Mouse (Mus musculus): ENCODE data around the gene Frmd8. TPM values are rescaled to one million over a fixed set of nuclear protein-coding genes. Genes with fewer than 3 reads are reported as not detected.

Frmd8 gene
- polyA plus RNA-seq, 1 experiment from 2014 or later, result 14.0 TPM

DNA sequence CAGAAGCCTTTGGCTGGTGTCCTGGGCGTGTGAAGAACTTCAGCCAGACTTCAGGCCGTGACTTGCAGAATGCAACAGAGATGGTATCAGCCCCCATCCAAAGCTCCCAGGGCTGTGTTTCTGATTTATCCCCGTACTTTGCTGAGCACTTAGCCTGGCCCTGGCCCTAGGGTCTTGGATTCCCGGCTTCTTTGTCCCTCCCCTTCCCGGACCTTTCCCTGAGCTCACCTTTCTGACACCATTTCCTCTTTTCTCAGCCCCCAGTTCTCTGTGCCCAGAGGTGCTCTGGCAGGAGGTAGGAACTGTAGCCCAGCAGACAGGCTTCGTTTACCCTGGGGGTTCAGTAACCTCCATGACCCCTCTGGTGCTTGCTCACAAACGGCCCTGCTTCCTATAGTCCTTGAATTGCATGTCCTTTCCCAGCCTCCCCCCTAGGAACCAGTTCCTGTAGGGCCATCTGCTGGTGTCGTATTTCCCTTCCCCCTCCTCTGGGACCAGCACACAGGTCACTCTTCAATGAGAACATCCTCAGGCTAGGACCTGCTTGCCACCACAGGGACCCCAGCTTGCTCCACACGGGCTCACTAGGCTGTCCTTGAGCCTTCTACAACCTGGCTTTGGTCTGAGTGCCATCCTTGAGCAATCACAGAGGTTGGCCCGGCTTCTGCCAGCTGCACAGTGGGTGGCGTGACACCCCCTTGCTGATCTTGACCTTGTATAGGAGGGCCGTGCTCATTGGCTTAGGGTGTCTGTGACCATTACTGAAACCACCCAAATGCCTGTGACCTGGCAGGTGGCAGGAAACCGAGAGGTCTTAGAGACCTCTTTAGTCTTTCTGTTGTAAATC lies 26.0 kb downstream of the Frmd8 start:
- peaks cover 6% of the 10 kb centered on the region; the same call in 1 of the 2 replicates for H3K36me3 ChIP-seq (ENCODE audit: control insufficient read depth, insufficient read depth, low read length)
- DNase-seq (ENCODE audit: low spot score, missing footprints) (no peak), ATAC-seq (ENCODE audit: low FRiP score) (no peak)
- no peak overlapping the region; the same call in none of the 2 replicates for H3K9ac ChIP-seq (ENCODE audit: low read length)
- peaks cover 49% of the 10 kb centered on the region for H3K4me1 ChIP-seq (ENCODE audit: control insufficient read depth, insufficient read depth, low read length)
- H3K9me3 ChIP-seq (ENCODE audit: control insufficient read depth, low read length), result no peaks in the 10 kb centered on the region
- no peak overlapping the region for H3K4me3 ChIP-seq (ENCODE audit: low read depth, low read length)
- H3K4me2 ChIP-seq, result no peak overlapping the region
- peak overlapping the region; percentile 20; the same call in 1 of the 2 replicates for H3K27ac ChIP-seq (ENCODE audit: low read depth, low read length)
- H3K27me3 ChIP-seq (ENCODE audit: control insufficient read depth, insufficient read depth, low read length), result no peaks in the 10 kb centered on the region
- WGBS, result 42% methylated on average over 13 of the region's 13 CpGs

GRCm38 (mm10) chr19:5848032-5848825 lies 26.8 kb downstream of the Frmd8 start:
- peak overlapping the region; percentile 20; the same call in 1 of the 2 replicates for H3K27ac ChIP-seq (ENCODE audit: low read depth, low read length)
- H3K4me2 ChIP-seq, result peak overlapping the region; percentile 13; the same call in 1 of the 2 replicates
- ATAC-seq (ENCODE audit: low FRiP score) (no peak), DNase-seq (ENCODE audit: low spot score, missing footprints) (no peak)
- WGBS, result 65% methylated on average over 14 of the region's 14 CpGs
- peaks cover 52% of the 10 kb centered on the region for H3K4me1 ChIP-seq (ENCODE audit: control insufficient read depth, insufficient read depth, low read length)
- peaks cover 6% of the 10 kb centered on the region; the same call in 1 of the 2 replicates for H3K36me3 ChIP-seq (ENCODE audit: control insufficient read depth, insufficient read depth, low read length)
- no peak overlapping the region for H3K4me3 ChIP-seq (ENCODE audit: low read depth, low read length)
- H3K9me3 ChIP-seq (ENCODE audit: control insufficient read depth, low read length), result no peaks in the 10 kb centered on the region
- H3K9ac ChIP-seq (ENCODE audit: low read length), result peak overlapping the region; percentile 65
- H3K27me3 ChIP-seq (ENCODE audit: control insufficient read depth, insufficient read depth, low read length), result no peaks in the 10 kb centered on the region

DNA sequence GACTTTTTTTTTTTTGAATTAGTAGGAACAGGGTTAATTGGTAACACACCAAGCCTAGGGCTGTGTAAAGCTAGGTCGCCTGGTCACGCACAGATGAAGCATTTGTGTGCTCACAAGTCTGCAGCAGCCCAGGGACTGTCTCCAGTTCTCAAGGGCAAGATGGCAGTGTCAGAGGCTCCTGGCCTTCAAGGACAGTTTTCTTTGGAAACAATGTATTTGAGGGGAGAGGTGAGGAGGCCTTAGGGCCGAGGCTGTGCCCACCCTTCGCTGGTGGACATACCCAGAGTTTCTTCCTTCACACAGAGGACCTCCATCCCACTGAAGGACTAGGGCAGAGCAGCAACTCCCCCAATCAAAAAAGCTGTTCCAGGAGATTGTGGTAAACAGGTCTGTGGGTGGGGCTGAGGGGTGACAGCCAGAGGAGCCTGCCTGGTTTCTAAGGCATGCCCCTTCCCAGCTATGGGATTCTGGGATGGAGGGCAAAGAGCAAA lies 27.7 kb downstream of the Frmd8 start:
- 60% methylated on average over 4 of the region's 4 CpGs for WGBS
- no peak for DNase-seq (ENCODE audit: low spot score, missing footprints)
- Histone ChIP-seq H3K4me3 (ENCODE audit: low read depth, low read length) (no peak overlapping the region), H3K4me2 (peak overlapping the region; percentile 57), H3K27ac (ENCODE audit: low read depth, low read length) (peak overlapping the region; percentile 97), H3K9me3 (ENCODE audit: control insufficient read depth, low read length) (no peaks in the 10 kb centered on the region), H3K4me1 (ENCODE audit: control insufficient read depth, insufficient read depth, low read length) (peaks cover 61% of the 10 kb centered on the region), H3K27me3 (ENCODE audit: control insufficient read depth, insufficient read depth, low read length) (no peaks in the 10 kb centered on the region), H3K36me3 (ENCODE audit: control insufficient read depth, insufficient read depth, low read length) (peaks cover 5% of the 10 kb centered on the region; the same call in 1 of the 2 replicates), H3K9ac (ENCODE audit: low read length) (peak overlapping the region; percentile 65)
- ATAC-seq (ENCODE audit: low FRiP score), result no peak

DNA sequence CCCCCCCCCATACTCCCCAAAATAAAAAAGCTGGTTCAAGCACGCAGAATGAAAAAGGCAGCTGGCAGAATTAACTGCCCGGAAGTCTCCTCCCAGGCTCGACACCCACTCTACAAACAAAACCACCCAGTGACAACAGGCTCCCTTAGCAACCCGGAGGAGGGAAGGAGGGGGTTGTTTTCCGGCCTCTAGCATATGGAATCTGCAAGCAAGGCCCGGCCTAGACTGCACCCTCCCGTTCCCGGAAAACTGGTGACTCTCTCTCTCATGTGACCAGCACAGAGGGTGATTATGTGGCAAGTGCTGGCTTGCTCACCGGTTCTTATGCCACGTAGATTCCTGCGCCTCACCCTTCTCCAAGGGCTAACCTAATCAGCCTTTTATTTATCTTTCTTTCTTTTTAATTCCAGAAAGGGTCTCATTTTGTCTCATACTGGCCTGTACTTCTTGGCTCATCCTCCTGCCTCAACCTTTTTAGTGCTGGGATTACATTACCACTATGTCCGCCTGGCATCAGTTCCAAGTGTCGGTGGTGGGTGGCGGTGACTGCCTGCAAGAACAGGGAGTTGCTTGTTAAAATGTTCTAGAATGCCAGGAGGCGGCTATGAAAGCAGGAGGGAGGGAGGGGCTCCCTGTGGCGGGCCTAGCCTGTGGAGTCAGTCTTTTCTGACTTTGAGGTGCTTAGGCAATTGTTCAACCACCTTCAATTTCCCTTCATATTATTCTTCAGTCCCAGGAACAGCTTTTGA lies 28.3 kb downstream of the Frmd8 start:
- peak overlapping the region; percentile 65 for H3K9ac ChIP-seq (ENCODE audit: low read length)
- H3K4me2 ChIP-seq, result peak overlapping the region; percentile 57
- no peaks in the 10 kb centered on the region for H3K36me3 ChIP-seq (ENCODE audit: control insufficient read depth, insufficient read depth, low read length)
- no peaks in the 10 kb centered on the region for H3K27me3 ChIP-seq (ENCODE audit: control insufficient read depth, insufficient read depth, low read length)
- 9% methylated on average over 16 of the region's 16 CpGs for WGBS
- H3K9me3 ChIP-seq (ENCODE audit: control insufficient read depth, low read length), result no peaks in the 10 kb centered on the region
- DNase-seq (ENCODE audit: low spot score, missing footprints) (peak; percentile 96), ATAC-seq (ENCODE audit: low FRiP score) (peak; percentile 85)
- peak overlapping the region; percentile 27 for H3K4me3 ChIP-seq (ENCODE audit: low read depth, low read length)
- H3K27ac ChIP-seq (ENCODE audit: low read depth, low read length), result peak overlapping the region; percentile 97
- peaks cover 67% of the 10 kb centered on the region for H3K4me1 ChIP-seq (ENCODE audit: control insufficient read depth, insufficient read depth, low read length)

DNA sequence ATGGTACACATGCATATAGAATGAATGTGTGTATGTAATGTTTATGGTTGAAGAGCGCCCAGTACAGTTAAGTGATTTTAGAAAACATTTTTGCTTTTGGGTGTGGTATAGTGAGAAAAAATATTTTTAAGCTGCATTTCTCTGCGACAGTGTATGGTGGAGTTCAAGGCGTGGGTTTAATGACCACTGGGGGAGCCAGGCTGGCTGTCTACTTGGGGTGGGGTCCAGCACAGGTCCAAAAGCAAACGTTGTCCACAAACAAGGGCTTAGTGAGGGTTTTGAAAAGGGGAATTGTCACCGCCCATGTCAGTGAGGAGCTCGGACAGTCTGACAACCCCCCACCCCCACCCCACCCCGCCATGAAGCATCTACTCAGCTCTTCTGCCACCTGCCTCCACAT lies 28.9 kb downstream of the Frmd8 start:
- peak; percentile 96 for DNase-seq (ENCODE audit: low spot score, missing footprints)
- peak overlapping the region; percentile 97 for H3K27ac ChIP-seq (ENCODE audit: low read depth, low read length)
- H3K4me2 ChIP-seq, result peak overlapping the region; percentile 57
- peak overlapping the region; percentile 27 for H3K4me3 ChIP-seq (ENCODE audit: low read depth, low read length)
- 1% methylated on average over 7 of the region's 7 CpGs for WGBS
- H3K27me3 ChIP-seq (ENCODE audit: control insufficient read depth, insufficient read depth, low read length), result no peaks in the 10 kb centered on the region
- no peaks in the 10 kb centered on the region for H3K9me3 ChIP-seq (ENCODE audit: control insufficient read depth, low read length)
- H3K4me1 ChIP-seq (ENCODE audit: control insufficient read depth, insufficient read depth, low read length), result peaks cover 71% of the 10 kb centered on the region
- peak; percentile 72 for ATAC-seq (ENCODE audit: low FRiP score)
- peak overlapping the region; percentile 65 for H3K9ac ChIP-seq (ENCODE audit: low read length)
- H3K36me3 ChIP-seq (ENCODE audit: control insufficient read depth, insufficient read depth, low read length), result no peaks in the 10 kb centered on the region

DNA sequence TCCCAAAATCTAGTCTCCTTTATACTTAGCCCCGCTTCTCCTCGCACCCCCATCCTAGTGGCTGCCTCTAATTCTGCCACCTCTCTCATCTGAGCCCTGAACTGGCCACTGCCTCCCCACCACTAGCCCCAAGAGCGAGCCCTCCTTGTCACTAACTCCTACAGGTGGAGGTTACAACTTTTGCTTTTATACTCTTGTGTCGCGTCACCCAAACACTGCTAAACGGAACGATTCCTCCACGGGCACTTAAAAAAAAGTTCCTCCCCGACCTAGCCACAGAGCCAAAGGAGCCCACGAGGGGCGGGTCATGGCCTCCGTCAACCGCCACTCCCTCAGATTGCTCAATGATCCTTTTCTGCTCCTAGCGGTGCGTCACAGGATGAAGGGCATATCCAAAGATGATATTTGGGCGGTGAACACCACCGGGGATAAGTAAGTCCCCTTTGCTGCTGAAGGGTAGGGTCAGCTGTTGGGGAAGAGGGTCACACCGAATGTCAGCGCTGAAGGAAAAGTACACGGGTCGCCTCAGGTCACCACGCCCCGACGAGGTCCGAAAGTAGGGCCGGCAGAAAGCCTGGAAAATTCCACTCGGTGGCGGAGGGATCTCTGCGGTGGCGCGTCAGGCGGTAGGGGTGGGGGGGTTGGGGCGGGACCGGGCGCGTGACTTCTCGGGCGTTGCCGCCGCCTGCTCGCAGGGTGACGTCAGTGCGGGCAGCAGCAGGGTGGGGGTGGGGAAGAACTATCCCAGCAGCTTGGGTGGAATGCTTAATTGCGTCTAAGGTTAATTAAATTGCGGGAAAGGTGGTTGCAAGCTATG lies 29.5 kb downstream of the Frmd8 start:
- H3K9ac ChIP-seq (ENCODE audit: low read length), result peak overlapping the region; percentile 65
- peak overlapping the region; percentile 57 for H3K4me2 ChIP-seq
- ATAC-seq (ENCODE audit: low FRiP score) (peak; percentile 66), DNase-seq (ENCODE audit: low spot score, missing footprints) (peak; percentile 99)
- H3K36me3 ChIP-seq (ENCODE audit: control insufficient read depth, insufficient read depth, low read length), result no peaks in the 10 kb centered on the region
- 7% methylated on average over 45 of the region's 45 CpGs for WGBS
- H3K27ac ChIP-seq (ENCODE audit: low read depth, low read length), result peak overlapping the region; percentile 97
- H3K4me1 ChIP-seq (ENCODE audit: control insufficient read depth, insufficient read depth, low read length), result peaks cover 71% of the 10 kb centered on the region
- H3K4me3 ChIP-seq (ENCODE audit: low read depth, low read length), result peak overlapping the region; percentile 27
- H3K27me3 ChIP-seq (ENCODE audit: control insufficient read depth, insufficient read depth, low read length), result no peaks in the 10 kb centered on the region
- H3K9me3 ChIP-seq (ENCODE audit: control insufficient read depth, low read length), result no peaks in the 10 kb centered on the region

GRCm38 (mm10) chr19:5844831-5845318 lies 30.2 kb downstream of the Frmd8 start:
- H3K4me1 ChIP-seq (ENCODE audit: control insufficient read depth, insufficient read depth, low read length), result peaks cover 69% of the 10 kb centered on the region
- H3K27me3 ChIP-seq (ENCODE audit: control insufficient read depth, insufficient read depth, low read length), result no peaks in the 10 kb centered on the region
- H3K27ac ChIP-seq (ENCODE audit: low read depth, low read length), result peak overlapping the region; percentile 71
- H3K9me3 ChIP-seq (ENCODE audit: control insufficient read depth, low read length), result no peaks in the 10 kb centered on the region
- peak overlapping the region; percentile 53 for H3K9ac ChIP-seq (ENCODE audit: low read length)
- no peak for DNase-seq (ENCODE audit: low spot score, missing footprints)
- no peak for ATAC-seq (ENCODE audit: low FRiP score)
- H3K4me2 ChIP-seq, result peak overlapping the region; percentile 57
- no peaks in the 10 kb centered on the region for H3K36me3 ChIP-seq (ENCODE audit: control insufficient read depth, insufficient read depth, low read length)
- 84% methylated on average over 12 of the region's 12 CpGs for WGBS
- peak overlapping the region; percentile 27; the same call in 1 of the 2 replicates for H3K4me3 ChIP-seq (ENCODE audit: low read depth, low read length)
